Mouse (Mus musculus) forebrain, embryonic 10.5 days (tissue): ENCODE results near the gene Pnpla3. TPM values are rescaled to one million over a fixed set of nuclear protein-coding genes. Genes with fewer than 3 reads are reported as not detected.

Experiments used
- DNase-seq: peaks from one replicate; pipeline ENCODE4 v3.0.0-alpha.2; 2017; ENCODE audit warnings: low spot score; ENCODE audit errors: extremely low spot score
- H3K27ac ChIP-seq: fragments of 300-500 bp; sonication (generic); 2 replicates; pipeline ENCODE4 v1.5.1; 2016; ENCODE audit warnings: mild to moderate bottlenecking
- H3K27me3 ChIP-seq: fragments of 300-500 bp; sonication (generic); 2 replicates; pipeline ENCODE4 v1.6.1; 2016; ENCODE audit warnings: mild to moderate bottlenecking; ENCODE audit not compliant: poor library complexity, severe bottlenecking
- H3K36me3 ChIP-seq: fragments of 300-500 bp; sonication (generic); replicated peaks from 2 replicates; pipeline ENCODE4 v1.6.1; 2016; ENCODE audit warnings: mild to moderate bottlenecking, moderate library complexity
- H3K4me1 ChIP-seq: fragments of 300-500 bp; sonication (generic); 2 replicates; pipeline ENCODE4 v1.6.1; 2016
- H3K4me3 ChIP-seq: fragments of 300-500 bp; sonication (generic); 2 replicates; pipeline ENCODE4 v1.5.1; 2016; ENCODE audit warnings: mild to moderate bottlenecking, moderate library complexity
- H3K9me3 ChIP-seq: fragments of 300-500 bp; sonication (generic); 2 replicates; pipeline ENCODE4 v1.6.1; 2016; ENCODE audit warnings: mild to moderate bottlenecking, moderate library complexity
- WGBS: fragments of 180-500 bp; shearing (Covaris S2); methylation state at CpG from one replicate; pipeline ENCODE4 v1.1.7; 2016; 5-methylcytosine and 5-hydroxymethylcytosine counted together
- microRNA-seq: library from miRNA; unstranded; fragments of <30 nt; microRNA quantifications from one replicate; pipeline ENCODE4, GENCODE M21; 2017
- polyA plus RNA-seq: library from polyadenylated mRNA; unstranded; fragments of >200 nt; fragmentation: Nextera tagmentation; extraction: Ambion mirVana; gene quantifications from 2 replicates; pipeline ENCODE4 v1.2.1, GENCODE M21; 2016

The Pnpla3 gene
- polyA plus RNA-seq, 1 experiment from 2014 or later: 1.8 TPM

- no peaks in the 10 kb centered on the region for H3K36me3 ChIP-seq
- H3K9me3 ChIP-seq: no peaks in the 10 kb centered on the region; the same call in 1 of the 2 replicates
- WGBS: 2% methylated on average over 16 of the region's 16 CpGs
- DNase-seq: no peak
- peaks cover 56% of the 10 kb centered on the region for H3K27me3 ChIP-seq
- H3K27ac ChIP-seq: peak overlapping the region; percentile 82
- peaks cover 36% of the 10 kb centered on the region for H3K4me1 ChIP-seq
- H3K4me3 ChIP-seq: peak overlapping the region; percentile 65
These were observed 63.6 kb downstream of the Pnpla3 start for GRCm38 (mm10) chr15:84231113-84231712.

DNA sequence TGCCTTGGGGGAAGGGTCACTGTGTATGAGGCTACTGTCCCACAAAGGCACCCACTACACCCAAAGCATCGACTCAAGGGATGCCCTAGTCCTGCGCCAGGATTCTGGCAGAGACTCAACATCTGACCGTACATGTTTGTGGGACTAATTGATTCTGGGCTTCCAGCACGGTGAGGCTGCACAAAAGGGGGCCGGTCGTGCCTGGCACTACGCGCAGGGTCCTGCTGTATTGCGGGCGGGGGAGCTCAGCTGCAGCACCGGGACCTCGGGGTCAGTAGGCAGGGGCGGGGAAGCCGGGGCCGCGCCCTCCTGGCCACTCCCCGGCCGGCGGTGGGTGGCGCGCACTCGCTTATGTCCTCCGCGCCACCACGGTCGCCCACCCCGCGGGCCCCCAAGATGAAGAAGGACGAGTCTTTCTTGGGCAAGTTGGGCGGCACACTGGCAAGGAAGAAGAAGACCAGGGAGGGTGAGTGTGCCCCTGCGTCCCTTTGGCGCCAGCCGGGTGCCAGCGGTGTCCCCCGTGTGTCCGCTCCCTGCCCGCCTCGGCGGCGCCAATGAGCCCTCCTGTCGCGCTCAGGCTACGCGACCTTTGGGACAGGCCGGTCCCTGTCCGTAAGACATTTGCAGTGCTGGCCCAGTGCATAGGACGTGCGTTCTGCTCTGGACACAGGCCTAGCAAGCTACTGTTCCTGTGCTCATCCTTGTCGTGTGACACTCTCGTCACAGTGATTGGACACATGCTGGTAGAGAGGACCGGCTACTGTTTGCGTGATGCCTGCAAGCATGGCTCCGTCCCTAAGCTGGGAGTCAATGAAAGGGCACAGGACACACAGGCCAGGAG is 64.3 kb downstream of the Pnpla3 start, which contains the start of gene Parvb:
Parvb (plus strand) TSS at position 323 of the 841 bp plus-strand sequence.
- WGBS: under 1% methylated on average over 53 of the region's 53 CpGs
- H3K4me1 ChIP-seq: peaks cover 37% of the 10 kb centered on the region
- peak within 1 kb of the TSS; percentile 65 for H3K4me3 ChIP-seq

GRCm38 (mm10) chr15:84232609-84233008 is 65.0 kb downstream of the Pnpla3 start:
- Histone ChIP-seq H3K36me3 (no peaks in the 10 kb centered on the region), H3K27me3 (peaks cover 65% of the 10 kb centered on the region), H3K4me3 (peak overlapping the region; percentile 65), H3K27ac (peak overlapping the region; percentile 82), H3K9me3 (no peaks in the 10 kb centered on the region; the same call in 1 of the 2 replicates), H3K4me1 (peaks cover 43% of the 10 kb centered on the region)
- WGBS: 3% methylated on average over 8 of the region's 8 CpGs
- no peak for DNase-seq

More for the DNA sequence above, 64.3 kb downstream of the Pnpla3 start, which contains the start of gene Parvb:
- Histone ChIP-seq H3K36me3 (no peaks in the 10 kb centered on the region), H3K9me3 (no peaks in the 10 kb centered on the region; the same call in 1 of the 2 replicates), H3K27me3 (peaks cover 58% of the 10 kb centered on the region), H3K27ac (peak within 1 kb of the TSS; percentile 82)
- DNase-seq: peak; percentile 56

- H3K27me3 ChIP-seq: peaks cover 71% of the 10 kb centered on the region
- no peaks in the 10 kb centered on the region for H3K36me3 ChIP-seq
- 89% methylated on average over 7 of the region's 7 CpGs for WGBS
These were observed 67.4 kb downstream of the Pnpla3 start for GRCm38 (mm10) chr15:84234794-84235581.

DNA sequence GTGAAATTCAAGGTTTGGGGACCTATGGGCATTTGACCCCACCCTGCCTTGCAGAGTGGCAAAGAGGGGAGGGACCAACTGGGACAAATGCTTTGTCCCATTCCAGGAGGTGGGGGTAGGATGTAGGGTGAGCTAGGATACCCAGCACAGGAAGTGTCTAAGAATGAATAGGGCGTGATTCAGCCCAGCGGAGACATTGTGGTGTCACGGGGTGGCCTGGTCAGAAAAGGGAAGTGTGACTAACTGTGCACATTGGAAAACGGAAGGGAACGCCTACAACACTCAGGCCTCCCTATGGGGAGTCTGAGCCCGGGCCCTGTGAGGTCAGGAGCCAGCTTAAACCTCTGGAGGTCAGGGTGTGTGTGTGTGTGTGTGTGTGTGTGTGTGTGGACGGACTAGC is 68.0 kb downstream of the Pnpla3 start:
- Histone ChIP-seq H3K9me3 (no peaks in the 10 kb centered on the region), H3K36me3 (no peaks in the 10 kb centered on the region), H3K4me3 (no peak overlapping the region), H3K27ac (no peak overlapping the region), H3K27me3 (peaks cover 64% of the 10 kb centered on the region), H3K4me1 (peaks cover 63% of the 10 kb centered on the region)
- no peak for DNase-seq
- 85% methylated on average over 7 of the region's 7 CpGs for WGBS

More at GRCm38 (mm10) chr15:84234794-84235581, 67.4 kb downstream of the Pnpla3 start:
- Histone ChIP-seq H3K4me1 (peaks cover 67% of the 10 kb centered on the region), H3K9me3 (no peaks in the 10 kb centered on the region), H3K4me3 (no peak overlapping the region), H3K27ac (no peak overlapping the region)
- no peak for DNase-seq

Small RNAs within 50 kb of the gene (microRNA-seq; reads per million reads assigned to microRNA genes)
- gene Mir6392: not detected

Other genes with a start within 250 kb of the Pnpla3 start
- gene Efcab6, start 102.5 kb upstream of the Pnpla3 start, polyA plus RNA-seq: 0.19 and 0.23 TPM in 2 replicates
- 9.3 and 10.6 TPM in 2 replicates for gene Sult4a1, start 62.1 kb upstream of the Pnpla3 start, polyA plus RNA-seq
- gene Pnpla5, start 44.7 kb upstream of the Pnpla3 start, polyA plus RNA-seq: not detected in 2 replicates
- 112 and 113 TPM in 2 replicates for gene Samm50, start 24.4 kb downstream of the Pnpla3 start, polyA plus RNA-seq
- 3.3 and 4.4 TPM in 2 replicates for gene Parvb, start 64.2 kb downstream of the Pnpla3 start, polyA plus RNA-seq
- 1.0 TPM in 2 replicates for gene Parvg, start 156.2 kb downstream of the Pnpla3 start, polyA plus RNA-seq